Mouse (Mus musculus) liver, embryonic 12.5 days (tissue): ENCODE data around the gene Polr1d. TPM values are rescaled to one million over a fixed set of nuclear protein-coding genes. Genes with fewer than 3 reads are reported as not detected.
A peak's percentile ranks its signal among the peaks of the same experiment; 100 is the strongest.

Source experiments
- ATAC-seq: fragments of 200-750 bp; cut with Nextera tagmentation; 2 replicates; pipeline ENCODE4 v1.8.0; 2017; ENCODE audit warnings: moderate number of reproducible peaks, mild to moderate bottlenecking, moderate library complexity
- H3K27ac ChIP-seq: fragments of 300-500 bp; sonication (generic); 2 replicates; pipeline ENCODE4 v1.5.1; 2016; ENCODE audit warnings: mild to moderate bottlenecking
- H3K27me3 ChIP-seq: fragments of 300-500 bp; sonication (generic); replicated peaks from 2 replicates; pipeline ENCODE4 v1.6.1; 2016; ENCODE audit warnings: mild to moderate bottlenecking, moderate library complexity
- H3K36me3 ChIP-seq: fragments of 300-500 bp; sonication (generic); 2 replicates; pipeline ENCODE4 v1.6.1; 2016; ENCODE audit warnings: mild to moderate bottlenecking, moderate library complexity
- H3K4me1 ChIP-seq: fragments of 300-500 bp; sonication (generic); 2 replicates; pipeline ENCODE4 v1.6.1; 2016
- H3K4me2 ChIP-seq: fragments of 300-500 bp; sonication (generic); 2 replicates; pipeline ENCODE4 v1.6.1; 2016; ENCODE audit warnings: mild to moderate bottlenecking, moderate library complexity
- H3K4me3 ChIP-seq: fragments of 300-500 bp; sonication (generic); 2 replicates; pipeline ENCODE4 v1.5.1; 2016; ENCODE audit warnings: mild to moderate bottlenecking, moderate library complexity
- H3K9ac ChIP-seq: fragments of 300-500 bp; sonication (generic); 2 replicates; pipeline ENCODE4 v1.6.1; 2016; ENCODE audit warnings: mild to moderate bottlenecking, moderate library complexity
- H3K9me3 ChIP-seq: fragments of 300-500 bp; sonication (generic); replicated peaks from 2 replicates; pipeline ENCODE4 v1.6.1; 2016; ENCODE audit warnings: mild to moderate bottlenecking, moderate library complexity
- WGBS: fragments of 180-500 bp; shearing (Covaris S2); methylation state at CpG from one replicate; pipeline ENCODE4 v1.1.7; 2016; ENCODE audit not compliant: insufficient replicate concordance; 5-methylcytosine and 5-hydroxymethylcytosine counted together
- polyA plus RNA-seq: library from polyadenylated mRNA; unstranded; fragments of >200 nt; fragmentation: Nextera tagmentation; extraction: Ambion mirVana; gene quantifications from 2 replicates; pipeline ENCODE4 v1.2.1, GENCODE M21; 2016

Gene Polr1d
- polyA plus RNA-seq, 1 experiment from 2014 or later: 116 TPM

- WGBS: 58% methylated on average over 4 of the region's 4 CpGs
- 0 out of 2 replicates have a peak, but pooled peaks cover 3% of the 10 kb centered on the region for H3K27me3 ChIP-seq
These were observed 51.0 kb downstream of the Polr1d start for GRCm38 (mm10) chr5:147127860-147128259.

GRCm38 (mm10) chr5:147129484-147129883, 52.6 kb downstream of the Polr1d start:
- Histone ChIP-seq H3K36me3 (no peaks in the 10 kb centered on the region), H3K4me1 (no peaks in the 10 kb centered on the region), H3K9ac (no peak overlapping the region), H3K27ac (no peak overlapping the region), H3K4me2 (no peak overlapping the region), H3K4me3 (no peak overlapping the region), H3K9me3 (no peaks in the 10 kb centered on the region), H3K27me3 (0 out of 2 replicates have a peak, but pooled peaks cover 3% of the 10 kb centered on the region)
- 53% methylated on average over 2 of the region's 2 CpGs for WGBS
- no peak for ATAC-seq

More at GRCm38 (mm10) chr5:147127860-147128259, 51.0 kb downstream of the Polr1d start:
- no peak overlapping the region for H3K4me2 ChIP-seq
- no peak overlapping the region for H3K4me3 ChIP-seq
- no peaks in the 10 kb centered on the region for H3K36me3 ChIP-seq
- ATAC-seq: no peak
- no peak overlapping the region for H3K9ac ChIP-seq
- no peaks in the 10 kb centered on the region for H3K9me3 ChIP-seq
- no peaks in the 10 kb centered on the region for H3K4me1 ChIP-seq
- H3K27ac ChIP-seq: no peak overlapping the region

GRCm38 (mm10) chr5:147131912-147132311, 55.1 kb downstream of the Polr1d start:
- Histone ChIP-seq H3K36me3 (no peaks in the 10 kb centered on the region), H3K27ac (no peak overlapping the region), H3K9ac (no peak overlapping the region), H3K27me3 (0 out of 2 replicates have a peak, but pooled peaks cover 3% of the 10 kb centered on the region), H3K4me3 (no peak overlapping the region), H3K4me1 (no peaks in the 10 kb centered on the region), H3K9me3 (no peaks in the 10 kb centered on the region), H3K4me2 (no peak overlapping the region)
- no peak for ATAC-seq
- WGBS: 70% methylated on average over 4 of the region's 4 CpGs

DNA sequence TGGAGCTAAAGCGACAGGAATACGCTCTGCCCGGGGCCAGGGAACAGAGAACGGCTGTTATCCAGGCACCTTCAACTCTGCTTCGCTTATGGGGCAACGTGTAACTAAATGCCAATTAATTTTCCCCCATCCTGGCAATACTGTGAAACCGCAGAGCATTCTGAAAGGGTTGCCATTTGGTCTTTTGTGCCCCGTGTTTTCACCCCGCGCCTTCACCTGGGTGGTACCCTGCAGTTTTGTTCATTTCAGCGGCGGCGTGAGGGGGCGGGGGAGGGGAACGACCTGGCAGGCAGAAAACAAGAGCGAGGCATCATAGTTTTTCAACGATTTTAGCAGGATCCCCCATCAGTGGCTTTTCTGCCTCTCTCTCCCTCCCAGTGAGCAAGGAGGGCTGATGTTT, 56.8 kb downstream of the Polr1d start:
- 28% methylated on average over 17 of the region's 17 CpGs for WGBS
- no peaks in the 10 kb centered on the region for H3K9me3 ChIP-seq
- H3K9ac ChIP-seq: no peak overlapping the region
- H3K27ac ChIP-seq: no peak overlapping the region
- H3K4me3 ChIP-seq: no peak overlapping the region
- H3K4me2 ChIP-seq: peak overlapping the region; percentile 22; the same call in 1 of the 2 replicates
- no peaks in the 10 kb centered on the region for H3K36me3 ChIP-seq
- ATAC-seq: no peak
- no peaks in the 10 kb centered on the region for H3K27me3 ChIP-seq
- no peaks in the 10 kb centered on the region for H3K4me1 ChIP-seq

DNA sequence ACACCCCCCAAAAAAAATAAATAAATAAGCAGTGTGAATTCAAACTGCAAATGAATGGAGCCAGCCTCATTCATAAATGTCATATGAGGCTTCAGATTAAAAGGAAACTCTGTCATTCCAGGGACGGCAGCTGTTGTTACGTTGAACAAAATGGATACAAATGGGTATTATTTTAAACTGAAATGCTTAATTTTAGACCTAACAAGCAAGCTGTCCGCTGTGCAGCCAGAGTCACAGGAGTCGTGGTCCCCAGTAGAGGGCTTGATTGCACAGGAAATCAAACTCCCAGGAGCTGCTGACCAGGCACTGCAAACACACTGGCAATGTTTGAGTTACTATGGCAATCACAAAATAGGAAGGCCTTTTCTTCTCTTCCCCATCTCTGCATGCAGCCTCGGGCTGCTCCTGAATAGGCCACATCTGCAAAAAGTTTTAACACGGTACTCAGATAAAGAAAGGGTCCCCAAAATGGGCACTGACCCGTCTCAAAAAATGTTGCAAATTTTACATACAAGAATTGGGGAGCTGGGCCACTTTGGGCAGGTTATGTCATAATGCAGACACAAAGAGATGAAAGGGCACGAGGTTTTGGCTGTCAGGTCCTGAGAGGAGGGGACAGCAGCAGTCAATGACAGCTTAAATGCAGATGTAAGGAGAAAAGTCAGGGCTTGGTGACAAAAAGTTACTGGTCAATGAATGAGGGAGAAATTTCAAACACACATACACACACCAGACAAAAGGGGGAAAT, 57.7 kb downstream of the Polr1d start:
- H3K27me3 ChIP-seq: no peaks in the 10 kb centered on the region
- H3K4me3 ChIP-seq: no peak overlapping the region
- H3K9ac ChIP-seq: no peak overlapping the region
- no peak for ATAC-seq
- no peaks in the 10 kb centered on the region for H3K9me3 ChIP-seq
- no peaks in the 10 kb centered on the region for H3K4me1 ChIP-seq
- no peaks in the 10 kb centered on the region for H3K36me3 ChIP-seq
- H3K27ac ChIP-seq: no peak overlapping the region
- no peak overlapping the region for H3K4me2 ChIP-seq
- WGBS: 49% methylated on average over 8 of the region's 8 CpGs

DNA sequence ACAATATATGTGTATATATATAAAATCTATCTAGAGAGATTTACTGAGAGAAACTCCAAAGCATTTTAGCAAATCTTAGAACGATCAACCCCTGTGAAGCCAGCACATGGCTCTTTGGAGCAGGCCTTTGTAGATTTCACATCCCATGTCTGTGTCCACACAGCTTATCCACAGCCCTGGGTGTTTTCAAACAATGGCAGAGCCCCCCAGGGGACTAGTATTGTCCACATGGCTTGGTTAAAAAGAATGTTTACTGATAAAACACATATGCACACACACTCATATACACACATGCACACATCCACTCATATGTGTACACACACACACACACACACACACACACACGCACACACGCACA, 58.2 kb downstream of the Polr1d start:
- 82% methylated on average over 3 of the region's 3 CpGs for WGBS
- Histone ChIP-seq H3K4me2 (no peak overlapping the region), H3K9me3 (no peaks in the 10 kb centered on the region), H3K27ac (no peak overlapping the region), H3K27me3 (no peaks in the 10 kb centered on the region), H3K36me3 (no peaks in the 10 kb centered on the region), H3K4me1 (no peaks in the 10 kb centered on the region), H3K9ac (no peak overlapping the region), H3K4me3 (no peak overlapping the region)
- ATAC-seq: no peak

DNA sequence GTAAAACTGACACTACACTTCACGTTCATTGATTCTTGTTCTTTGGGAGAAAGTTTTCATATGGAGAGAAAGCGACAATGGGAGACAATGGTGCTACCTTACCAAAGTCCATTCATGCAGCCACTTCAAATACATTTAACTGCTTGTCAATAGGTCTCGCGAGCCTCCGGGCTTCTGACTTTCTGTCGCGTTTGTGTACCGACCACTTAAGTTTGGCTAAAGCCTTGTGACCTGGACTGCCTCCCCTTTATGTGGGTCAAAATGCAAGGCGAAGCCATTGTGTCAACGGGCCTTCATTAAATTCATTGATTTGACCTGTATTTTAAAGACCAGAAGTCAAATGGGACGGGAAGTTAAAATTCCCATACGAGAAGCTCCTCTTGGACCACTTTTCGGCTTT, 59.1 kb downstream of the Polr1d start:
- no peak for ATAC-seq
- H3K4me1 ChIP-seq: no peaks in the 10 kb centered on the region
- 68% methylated on average over 13 of the region's 13 CpGs for WGBS
- no peak overlapping the region for H3K9ac ChIP-seq
- no peaks in the 10 kb centered on the region for H3K36me3 ChIP-seq
- H3K4me2 ChIP-seq: no peak overlapping the region
- no peaks in the 10 kb centered on the region for H3K9me3 ChIP-seq
- H3K27me3 ChIP-seq: no peaks in the 10 kb centered on the region
- no peak overlapping the region for H3K27ac ChIP-seq
- no peak overlapping the region for H3K4me3 ChIP-seq

DNA sequence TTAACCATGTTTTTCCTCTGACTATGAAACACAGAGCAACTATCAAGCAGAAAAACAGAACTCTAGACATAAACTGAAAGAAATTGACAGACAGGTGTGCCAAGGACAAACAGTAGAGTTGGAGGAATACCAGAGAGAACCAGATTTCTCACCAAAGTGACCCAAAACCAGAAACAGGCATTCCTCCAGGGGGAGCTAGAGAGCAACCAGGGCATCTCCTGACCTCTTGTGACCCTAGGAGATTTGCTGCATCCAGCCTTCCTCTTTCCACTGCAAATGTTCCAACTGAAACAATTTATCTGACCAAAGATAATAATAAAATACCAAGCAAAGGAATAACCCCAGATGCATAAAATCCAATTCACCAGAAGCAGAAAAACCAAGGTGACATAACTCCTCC, 70.5 kb downstream of the Polr1d start:
- H3K36me3 ChIP-seq: no peaks in the 10 kb centered on the region
- no peak overlapping the region for H3K4me3 ChIP-seq
- no peak overlapping the region for H3K27ac ChIP-seq
- H3K9me3 ChIP-seq: no peaks in the 10 kb centered on the region
- ATAC-seq: no peak
- peaks cover 7% of the 10 kb centered on the region; the same call in 1 of the 2 replicates for H3K27me3 ChIP-seq
- H3K9ac ChIP-seq: no peak overlapping the region
- H3K4me1 ChIP-seq: no peaks in the 10 kb centered on the region
- H3K4me2 ChIP-seq: no peak overlapping the region

DNA sequence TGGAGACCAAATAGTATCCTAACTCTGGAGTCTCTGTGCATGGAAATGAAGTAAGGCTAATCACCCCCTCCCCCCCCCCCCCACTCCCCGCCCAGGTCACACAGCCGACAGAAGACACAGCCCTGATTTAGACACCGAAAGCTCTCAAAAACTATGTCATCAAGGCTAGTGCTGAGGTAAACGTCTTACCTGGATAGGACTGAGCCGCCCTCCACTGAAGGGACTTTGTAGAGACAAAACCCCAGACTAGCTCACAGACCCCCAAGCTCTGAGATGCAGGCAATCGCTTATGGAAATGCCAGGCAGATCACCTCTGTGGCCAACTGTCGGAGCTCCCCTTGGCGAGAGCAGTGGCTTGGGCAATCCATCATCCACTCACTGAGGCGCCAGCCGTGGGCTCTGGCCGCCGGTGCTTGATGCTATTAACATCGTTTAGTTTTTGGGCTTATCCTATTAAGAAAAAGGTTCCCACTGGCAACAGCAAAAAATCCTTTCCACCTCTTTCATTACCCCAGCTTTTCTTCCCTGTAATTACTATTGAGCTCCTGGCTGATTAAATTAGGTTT, 78.0 kb downstream of the Polr1d start:
- no peak overlapping the region for H3K4me3 ChIP-seq
- no peaks in the 10 kb centered on the region for H3K4me1 ChIP-seq
- no peak overlapping the region for H3K27ac ChIP-seq
- H3K4me2 ChIP-seq: no peak overlapping the region
- WGBS: 18% methylated on average over 13 of the region's 13 CpGs
- peaks cover 42% of the 10 kb centered on the region for H3K27me3 ChIP-seq
- H3K9ac ChIP-seq: no peak overlapping the region
- H3K36me3 ChIP-seq: no peaks in the 10 kb centered on the region
- H3K9me3 ChIP-seq: no peaks in the 10 kb centered on the region
- ATAC-seq: no peak

DNA sequence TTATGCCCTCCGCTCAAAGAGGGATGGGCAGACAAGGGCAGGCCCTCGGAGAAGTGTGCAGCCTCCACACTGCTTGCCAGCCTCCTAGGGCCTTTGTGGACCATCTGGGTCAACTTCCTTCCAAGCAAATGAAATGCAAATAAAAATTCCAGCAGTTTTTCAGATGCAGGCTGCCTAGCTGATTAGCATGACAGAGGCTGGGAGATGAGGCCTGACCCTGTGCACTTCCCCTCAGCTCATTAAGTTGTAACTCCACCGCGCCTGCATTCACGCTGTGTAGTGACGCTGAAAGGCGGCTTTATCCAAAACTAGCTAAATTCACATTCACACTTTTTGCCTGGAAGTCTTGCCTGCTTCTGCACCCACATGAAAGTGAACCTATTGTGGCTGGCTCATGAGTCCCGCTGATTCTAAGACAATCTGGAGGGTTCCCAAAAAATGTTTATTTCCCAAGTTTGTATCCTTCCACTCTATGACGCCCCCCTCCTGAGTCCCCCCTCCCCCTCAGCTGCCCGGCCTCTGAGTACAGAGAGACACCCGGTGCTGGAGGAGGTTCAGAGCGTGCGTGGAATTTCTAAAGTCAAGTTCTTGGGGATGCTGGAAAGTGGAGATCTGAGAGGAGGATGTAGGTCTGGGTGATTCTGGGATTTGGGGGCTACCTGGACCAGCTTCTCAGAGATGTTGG, 78.7 kb downstream of the Polr1d start:
- WGBS: 21% methylated on average over 13 of the region's 13 CpGs
- no peak overlapping the region for H3K9ac ChIP-seq
- H3K4me1 ChIP-seq: no peaks in the 10 kb centered on the region
- no peak overlapping the region for H3K27ac ChIP-seq
- H3K9me3 ChIP-seq: no peaks in the 10 kb centered on the region
- no peak for ATAC-seq
- H3K4me2 ChIP-seq: no peak overlapping the region
- H3K4me3 ChIP-seq: no peak overlapping the region
- H3K27me3 ChIP-seq: peaks cover 42% of the 10 kb centered on the region
- H3K36me3 ChIP-seq: no peaks in the 10 kb centered on the region

DNA sequence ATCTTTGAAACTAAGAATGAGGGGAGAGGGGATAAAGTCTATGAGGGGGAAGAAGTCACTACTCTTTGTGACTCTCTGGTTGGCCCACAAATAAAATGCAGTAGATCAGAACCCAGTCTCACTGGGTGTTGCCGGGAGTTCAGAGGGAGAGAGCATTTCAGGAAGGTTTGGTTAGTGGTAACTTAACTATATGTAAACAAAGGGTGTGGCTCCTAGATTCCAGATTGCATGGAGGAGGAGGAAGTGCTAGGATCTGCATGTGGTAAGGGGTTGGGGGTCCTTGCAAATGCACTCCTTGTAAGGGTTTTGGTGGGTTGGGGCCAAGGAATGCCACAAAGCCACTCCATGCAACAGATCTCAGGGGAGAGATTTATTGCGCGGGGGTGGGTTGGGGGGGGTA, 79.5 kb downstream of the Polr1d start:
- H3K36me3 ChIP-seq: no peaks in the 10 kb centered on the region
- ATAC-seq: no peak
- H3K4me2 ChIP-seq: no peak overlapping the region
- no peaks in the 10 kb centered on the region for H3K9me3 ChIP-seq
- WGBS: 21% methylated on average over 3 of the region's 3 CpGs
- H3K4me3 ChIP-seq: no peak overlapping the region
- H3K27ac ChIP-seq: no peak overlapping the region
- H3K27me3 ChIP-seq: peaks cover 42% of the 10 kb centered on the region
- no peaks in the 10 kb centered on the region for H3K4me1 ChIP-seq
- H3K9ac ChIP-seq: no peak overlapping the region

GRCm38 (mm10) chr5:147157441-147157840, 80.6 kb downstream of the Polr1d start:
- WGBS: 56% methylated on average over 7 of the region's 7 CpGs
- Histone ChIP-seq H3K9me3 (no peaks in the 10 kb centered on the region), H3K4me1 (no peaks in the 10 kb centered on the region), H3K27me3 (peaks cover 34% of the 10 kb centered on the region), H3K36me3 (no peaks in the 10 kb centered on the region), H3K4me3 (no peak overlapping the region), H3K27ac (no peak overlapping the region), H3K4me2 (no peak overlapping the region), H3K9ac (no peak overlapping the region)
- no peak for ATAC-seq
